Mouse (Mus musculus) MEL (cell line): ENCODE measurements around the gene Plxnb1. TPM values are rescaled to one million over a fixed set of nuclear protein-coding genes. Genes with fewer than 3 reads are reported as not detected.

Experiments
- DNase-seq: peaks from one replicate; pipeline ENCODE4 v3.0.0; 2011; ENCODE audit warnings: low read depth, low spot score
- H3K27ac ChIP-seq: 2 replicates; pipeline ENCODE4 v1.5.1; 2012; ENCODE audit warnings: low read depth, mild to moderate bottlenecking, control low read depth, low read length, moderate library complexity; ENCODE audit not compliant: control insufficient read depth
- H3K27me3 ChIP-seq, 2 experiments: fragments of 150-350 bp in 1 of 2; sonication (generic) in 1 of 2; 2 replicates each; pipeline ENCODE4 v1.6.1; 2012; ENCODE audit warnings: low read length in 2 of 2, mild to moderate bottlenecking in 2 of 2, improper control_type of control experiment in 1 of 2, moderate library complexity in 1 of 2; ENCODE audit not compliant: insufficient read depth in 2 of 2, control insufficient read depth in 1 of 2
- H3K36me3 ChIP-seq, 2 experiments: 2 replicates each; pipeline ENCODE4 v1.6.1; 2012 to 2014; ENCODE audit warnings: low read length in 2 of 2, improper control_type of control experiment in 1 of 2, inconsistent platforms in 1 of 2, mild to moderate bottlenecking in 1 of 2; ENCODE audit not compliant: insufficient read depth in 2 of 2, control insufficient read depth in 1 of 2
- H3K4me1 ChIP-seq, 2 experiments: fragments of 150-350 bp in 1 of 2; sonication (generic) in 1 of 2; 2 replicates each; pipeline ENCODE4 v1.6.1; 2012; ENCODE audit warnings: low read length in 2 of 2, improper control_type of control experiment in 1 of 2, mild to moderate bottlenecking in 1 of 2; ENCODE audit not compliant: insufficient read depth in 2 of 2, control insufficient read depth in 1 of 2
- H3K4me3 ChIP-seq, 2 experiments: fragments of 150-350 bp in 1 of 2; sonication (generic) in 1 of 2; 2 replicates each; pipeline ENCODE4 v1.5.1; 2012; ENCODE audit warnings: low read depth in 2 of 2, low read length in 2 of 2, mild to moderate bottlenecking in 2 of 2, moderate library complexity in 2 of 2, control low read depth in 1 of 2, improper control_type of control experiment in 1 of 2; ENCODE audit not compliant: control insufficient read depth in 1 of 2, insufficient read depth in 1 of 2
- H3K79me2 ChIP-seq: 2 replicates; pipeline ENCODE4 v1.6.1; 2012; ENCODE audit warnings: mild to moderate bottlenecking, low read length, moderate library complexity; ENCODE audit not compliant: control insufficient read depth, poor library complexity, insufficient read depth
- H3K9ac ChIP-seq: 2 replicates; pipeline ENCODE4 v1.6.1; 2012; ENCODE audit warnings: low read depth, mild to moderate bottlenecking, control low read depth, low read length, moderate library complexity; ENCODE audit not compliant: control insufficient read depth, poor library complexity, severe bottlenecking
- H3K9me3 ChIP-seq: fragments of 150-350 bp; sonication (generic); replicated peaks from 2 replicates; pipeline ENCODE4 v1.6.1; 2012; ENCODE audit warnings: mild to moderate bottlenecking, low read length, improper control_type of control experiment, moderate library complexity; ENCODE audit not compliant: insufficient read depth
- BHLHE40 ChIP-seq: IDR thresholded peaks from 2 replicates; pipeline ENCODE4 v1.6.1; 2012; ENCODE audit warnings: low read depth, mild to moderate bottlenecking, inconsistent platforms, low read length, improper control_type of control experiment, borderline replicate concordance
- CHD2 ChIP-seq: IDR thresholded peaks from 2 replicates; pipeline ENCODE4 v1.6.1; 2011; ENCODE audit warnings: low read length, improper control_type of control experiment
- E2F4 ChIP-seq: IDR thresholded peaks from 2 replicates; pipeline ENCODE4 v1.6.1; 2011; ENCODE audit warnings: low read depth, low read length, improper control_type of control experiment, borderline replicate concordance
- EP300 ChIP-seq, 2 experiments: IDR thresholded peaks; 2 replicates each; pipeline ENCODE4 v1.6.1; 2011; ENCODE audit warnings: improper control_type of control experiment in 2 of 2, low read length in 2 of 2, low read depth in 1 of 2, mild to moderate bottlenecking in 1 of 2
- ETS1 ChIP-seq: IDR thresholded peaks from 2 replicates; pipeline ENCODE4 v1.6.1; 2012; ENCODE audit warnings: low read depth, mild to moderate bottlenecking, inconsistent platforms, low read length, improper control_type of control experiment, moderate library complexity
- GATA1 ChIP-seq: IDR thresholded peaks from 2 replicates; pipeline ENCODE4 v1.6.1; 2011; ENCODE audit warnings: low read depth, low read length, improper control_type of control experiment
- MAFK ChIP-seq: IDR thresholded peaks from 2 replicates; pipeline ENCODE4 v1.6.1; 2011; ENCODE audit warnings: low read depth, mild to moderate bottlenecking, low read length, improper control_type of control experiment, borderline replicate concordance
- MEF2A ChIP-seq: IDR thresholded peaks from 2 replicates; pipeline ENCODE4 v1.6.1; 2014; ENCODE audit warnings: low read depth, mild to moderate bottlenecking, inconsistent platforms, low read length, improper control_type of control experiment; ENCODE audit not compliant: poor library complexity, insufficient replicate concordance, severe bottlenecking; ENCODE audit errors: extremely low read depth
- MYB ChIP-seq: IDR thresholded peaks from 2 replicates; pipeline ENCODE4 v1.6.1; 2011; ENCODE audit warnings: mild to moderate bottlenecking, low read depth, low read length, improper control_type of control experiment
- NRF1 ChIP-seq: IDR thresholded peaks from 2 replicates; pipeline ENCODE4 v1.6.1; 2014; ENCODE audit warnings: low read depth, mild to moderate bottlenecking, inconsistent platforms, low read length, improper control_type of control experiment, moderate library complexity; ENCODE audit not compliant: poor library complexity, insufficient read depth, severe bottlenecking
- POLR2A ChIP-seq, 2 experiments: IDR thresholded peaks; 2 replicates each; pipeline ENCODE4 v1.6.1; 2011 to 2012; ENCODE audit warnings: low read length in 2 of 2, mild to moderate bottlenecking in 2 of 2, control low read depth in 1 of 2, improper control_type of control experiment in 1 of 2, low read depth in 1 of 2, moderate library complexity in 1 of 2; ENCODE audit not compliant: control insufficient read depth in 1 of 2, insufficient read depth in 1 of 2, poor library complexity in 1 of 2
- POLR2AphosphoS2 ChIP-seq: IDR thresholded peaks from 2 replicates; pipeline ENCODE4 v1.6.1; 2011; ENCODE audit warnings: low read length, improper control_type of control experiment
- POLR2AphosphoS5 ChIP-seq: IDR thresholded peaks from 2 replicates; pipeline ENCODE4 v1.6.1; 2012; ENCODE audit warnings: low read depth, borderline replicate concordance, mild to moderate bottlenecking, inconsistent platforms, low read length, moderate library complexity, mixed read lengths
- RAD21 ChIP-seq: IDR thresholded peaks from 2 replicates; pipeline ENCODE4 v1.6.1; 2011; ENCODE audit warnings: mild to moderate bottlenecking, low read depth, low read length, improper control_type of control experiment
- TAL1 ChIP-seq: IDR thresholded peaks from 2 replicates; pipeline ENCODE4 v1.6.1; 2012; ENCODE audit warnings: mild to moderate bottlenecking, inconsistent platforms, low read length, moderate library complexity, mixed read lengths
- TBP ChIP-seq: IDR thresholded peaks from 2 replicates; pipeline ENCODE4 v1.8.0; 2011; ENCODE audit warnings: low read depth, low read length, improper control_type of control experiment
- UBTF ChIP-seq: IDR thresholded peaks from 2 replicates; pipeline ENCODE4 v1.6.1; 2012; ENCODE audit warnings: low read depth, mild to moderate bottlenecking, inconsistent platforms, low read length, improper control_type of control experiment, moderate library complexity, borderline replicate concordance; ENCODE audit not compliant: insufficient read depth
- USF1 ChIP-seq: IDR thresholded peaks from 2 replicates; pipeline ENCODE4 v1.6.1; 2014; ENCODE audit warnings: low read depth, mild to moderate bottlenecking, inconsistent platforms, low read length, improper control_type of control experiment, moderate library complexity
- ZKSCAN1 ChIP-seq: IDR thresholded peaks from 2 replicates; pipeline ENCODE4 v1.6.1; 2012; ENCODE audit warnings: low read depth, mild to moderate bottlenecking, inconsistent platforms, low read length, improper control_type of control experiment, moderate library complexity
- ZMIZ1 ChIP-seq: IDR thresholded peaks from 2 replicates; pipeline ENCODE4 v1.6.1; 2012; ENCODE audit warnings: low read depth, mild to moderate bottlenecking, inconsistent platforms, low read length, improper control_type of control experiment, moderate library complexity
- polyA plus RNA-seq, 2 experiments: library from polyadenylated mRNA; stranded (reverse) in 1 of 2; unstranded in 1 of 2; fragments of >175 nt in 1 of 2; fragments of >200 nt in 1 of 2; gene quantifications; 2 replicates each; pipeline versions ENCODE4 v1.2.1 to v1.2.4; 2012; ENCODE audit warnings: low replicate concordance in 2 of 2, low read depth in 1 of 2; ENCODE audit not compliant: insufficient read length in 2 of 2, insufficient read depth in 1 of 2, missing spikeins in 1 of 2
- total RNA-seq: library from RNA; depleted of rRNA; stranded (reverse); fragments of 300-350 nt; gene quantifications from 2 replicates; pipeline ENCODE4 v1.2.3, GENCODE M21; 2012

Plxnb1 gene
- total and polyA plus RNA-seq, 3 experiments, result 0.07 TPM; not detected in 2

GRCm38 (mm10) chr9:109051011-109051501 is 44.1 kb upstream of the Plxnb1 start:
- no peaks in the 10 kb centered on the region for H3K9me3 ChIP-seq
- DNase-seq, result no peak
- no peaks in the 10 kb centered on the region for H3K27me3 ChIP-seq
- no peak for TF ChIP-seq MEF2A
- no peak for TF ChIP-seq POLR2AphosphoS2
- TF ChIP-seq ZMIZ1, result no peak
- no peak for TF ChIP-seq EP300 (IDR thresholded peaks at IDR 0.05; ENCODE audit: low read depth in 1 of 2, low read length in 2 of 2)
- TF ChIP-seq GATA1, result no peak
- TF ChIP-seq POLR2AphosphoS5, result no peak
- TF ChIP-seq UBTF, result no peak
- TF ChIP-seq MAFK, result no peak
- TF ChIP-seq CHD2, result no peak
- TF ChIP-seq MYB, result no peak
- no peak for TF ChIP-seq POLR2A (IDR thresholded peaks at IDR 0.05; ENCODE audit: control insufficient read depth in 1 of 2, insufficient read depth in 1 of 2, low read depth in 1 of 2, low read length in 2 of 2, poor library complexity in 1 of 2)
- H3K9ac ChIP-seq, result no peak overlapping the region
- peaks cover 2% of the 10 kb centered on the region; the same call in 1 of the 2 replicates for H3K79me2 ChIP-seq
- no peak overlapping the region for H3K4me3 ChIP-seq
- peaks cover 0 to 9% of the 10 kb centered on the region in 2 experiments; a peak in 2 of 4 replicates for H3K36me3 ChIP-seq
- H3K27ac ChIP-seq, result no peak overlapping the region
- peaks cover 3 to 11% of the 10 kb centered on the region in 2 experiments; a peak in 3 of 4 replicates for H3K4me1 ChIP-seq

DNA sequence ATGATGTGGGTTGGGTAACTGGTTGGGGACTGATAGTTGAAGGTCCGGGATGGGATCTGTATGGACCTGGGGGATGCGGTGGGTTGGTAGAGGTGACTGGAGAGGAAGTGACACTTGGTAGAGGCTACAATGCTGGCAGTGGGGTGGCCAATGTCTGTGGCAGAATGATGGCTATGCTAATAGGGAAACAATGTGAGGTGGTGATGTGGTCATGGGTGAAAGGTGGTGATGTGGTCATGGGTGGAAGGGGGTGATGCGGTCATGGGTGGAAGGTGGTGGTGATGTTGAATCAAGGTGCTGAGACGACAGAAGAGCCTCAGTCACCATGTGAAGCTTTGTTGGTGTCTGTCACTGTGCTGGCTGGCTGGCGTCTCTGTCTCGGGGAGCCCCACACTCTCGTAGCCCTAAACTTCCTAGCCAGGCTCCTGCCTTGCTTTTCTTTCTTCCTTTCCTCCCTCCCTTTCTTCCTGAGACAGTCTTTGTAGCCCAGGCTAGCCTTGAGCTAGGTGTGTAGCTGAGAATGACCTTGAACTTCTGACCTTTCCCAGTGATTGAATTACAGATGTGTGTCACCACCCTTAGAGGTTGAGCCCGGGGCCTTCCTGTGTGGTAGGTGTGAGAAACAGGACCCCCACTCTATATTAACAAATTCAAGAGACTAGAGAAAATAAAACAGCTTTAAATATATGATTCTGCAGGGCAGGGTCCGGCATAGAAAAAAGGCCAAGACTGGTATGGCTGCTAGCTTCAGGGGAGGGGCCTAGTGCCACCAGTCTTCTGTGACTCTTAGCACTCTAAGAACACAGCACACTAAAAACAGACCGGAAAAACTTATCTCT is 43.3 kb upstream of the Plxnb1 start:
- DNase-seq, result no peak
- no peak overlapping the region for H3K27ac ChIP-seq
- H3K79me2 ChIP-seq, result peaks cover 2% of the 10 kb centered on the region; the same call in 1 of the 2 replicates

More for the DNA sequence above, 43.3 kb upstream of the Plxnb1 start:
- Histone ChIP-seq H3K4me1 (peaks cover 3 to 12% of the 10 kb centered on the region in 2 experiments; a peak in 3 of 4 replicates), H3K36me3 (peaks cover 0 to 11% of the 10 kb centered on the region in 2 experiments; a peak in 2 of 4 replicates), H3K9me3 (no peaks in the 10 kb centered on the region), H3K27me3 (no peaks in the 10 kb centered on the region), H3K4me3 (no peak overlapping the region), H3K9ac (no peak overlapping the region)
- TF ChIP-seq BHLHE40 (no peak), RAD21 (no peak), TAL1 (no peak), NRF1 (no peak), MEF2A (no peak), USF1 (no peak), TBP (no peak), ETS1 (no peak), E2F4 (no peak), ZKSCAN1 (no peak), UBTF (no peak)
